Mouse (Mus musculus) c-Kit-positive CD71-positive TER-119-positive erythroid progenitor cells, embryonic 14.5 days (primary cell): Measurements from ENCODE around the gene Dcbld2.
A peak's percentile ranks its signal among the peaks of the same experiment; 100 is the strongest.

ENCODE experiments used
- DNase-seq: peaks from one replicate; pipeline ENCODE4 v3.0.0-alpha.2; 2013; ENCODE audit warnings: low spot score

The Dcbld2 gene

GRCm38 (mm10) chr16:58408062-58408486 is at the start of gene Dcbld2:
Dcbld2 (plus strand) TSS chr16:58408443.
- DNase-seq: peak; percentile 95

- DNase-seq: no peak
Measured at GRCm38 (mm10) chr16:58377170-58377569, 31.1 kb upstream of the Dcbld2 start.

- no peak for DNase-seq
Measured at GRCm38 (mm10) chr16:58377756-58378503, 30.3 kb upstream of the Dcbld2 start.

GRCm38 (mm10) chr16:58386241-58386757 is 21.9 kb upstream of the Dcbld2 start:
- no peak for DNase-seq

DNA sequence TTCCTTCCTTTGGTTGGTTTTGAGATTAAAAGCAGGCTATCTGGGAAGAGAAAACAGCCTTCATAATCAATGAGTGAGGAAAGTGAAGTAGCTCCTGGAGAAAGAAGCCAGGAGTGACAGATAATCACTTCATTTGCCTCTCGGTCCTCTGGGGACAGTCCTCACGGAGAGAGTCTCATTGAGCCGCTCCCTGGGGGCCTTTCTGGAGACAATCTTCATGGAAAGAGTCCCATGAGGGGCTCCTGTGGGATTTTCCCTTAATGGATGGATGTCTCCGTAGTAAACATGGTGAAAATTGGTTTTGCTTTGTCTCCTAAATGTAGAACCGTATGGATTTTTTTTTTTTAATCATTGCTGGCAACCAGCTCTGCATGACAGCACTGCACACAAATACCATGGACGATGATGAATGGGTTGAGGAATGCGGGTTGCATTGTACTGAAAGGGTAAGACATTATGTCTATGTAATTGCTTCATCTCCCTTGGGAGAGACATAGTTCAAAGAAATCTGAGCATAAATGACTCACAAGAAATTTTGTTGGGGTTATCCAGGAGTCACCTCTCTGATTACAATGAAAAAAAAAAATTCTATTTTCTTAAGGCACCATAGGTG is 19.0 kb upstream of the Dcbld2 start:
- DNase-seq: no peak

- DNase-seq: no peak
Measured at GRCm38 (mm10) chr16:58393036-58393435, 15.2 kb upstream of the Dcbld2 start.

DNA sequence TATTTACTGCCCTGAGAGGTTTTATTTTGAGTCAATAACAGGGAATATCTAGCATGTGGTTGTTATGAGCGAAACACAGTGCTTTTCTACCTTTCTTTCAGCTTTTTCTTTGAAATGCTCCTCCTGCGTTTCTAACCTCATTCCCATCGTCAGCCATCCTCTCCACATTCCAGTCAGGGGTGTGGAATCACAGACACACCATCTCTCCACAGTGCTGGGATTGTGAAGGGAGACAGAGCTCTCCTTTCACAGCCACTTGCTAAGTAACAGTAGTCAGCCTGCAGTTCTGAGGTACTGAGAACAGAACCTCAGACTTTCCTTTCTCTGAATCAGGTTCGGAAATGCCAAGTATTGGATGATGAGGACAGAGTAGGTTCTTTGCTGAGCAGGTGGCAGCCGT is 14.1 kb upstream of the Dcbld2 start:
- no peak for DNase-seq

DNA sequence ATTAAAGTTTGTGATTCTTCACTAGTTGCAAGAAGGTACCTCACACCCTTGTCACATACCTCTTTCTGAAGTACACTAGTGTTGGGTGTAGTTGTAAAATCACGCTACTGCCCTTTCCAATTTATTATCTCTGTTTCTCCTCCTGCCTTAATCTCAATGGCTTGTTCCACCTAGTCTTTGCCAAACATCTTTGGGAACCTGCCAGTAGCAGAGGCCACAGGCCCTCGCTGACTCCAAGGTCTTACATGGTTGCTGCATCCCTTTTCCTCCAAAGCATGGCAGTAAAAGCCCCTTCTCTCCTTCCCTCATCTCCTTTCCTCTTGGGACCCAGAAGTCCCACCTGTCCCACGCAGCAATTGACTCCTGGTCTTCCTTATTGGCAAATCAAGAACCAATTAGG is 9.6 kb upstream of the Dcbld2 start:
- DNase-seq: no peak

GRCm38 (mm10) chr16:58401079-58401478 is 7.2 kb upstream of the Dcbld2 start:
- DNase-seq: no peak

DNA sequence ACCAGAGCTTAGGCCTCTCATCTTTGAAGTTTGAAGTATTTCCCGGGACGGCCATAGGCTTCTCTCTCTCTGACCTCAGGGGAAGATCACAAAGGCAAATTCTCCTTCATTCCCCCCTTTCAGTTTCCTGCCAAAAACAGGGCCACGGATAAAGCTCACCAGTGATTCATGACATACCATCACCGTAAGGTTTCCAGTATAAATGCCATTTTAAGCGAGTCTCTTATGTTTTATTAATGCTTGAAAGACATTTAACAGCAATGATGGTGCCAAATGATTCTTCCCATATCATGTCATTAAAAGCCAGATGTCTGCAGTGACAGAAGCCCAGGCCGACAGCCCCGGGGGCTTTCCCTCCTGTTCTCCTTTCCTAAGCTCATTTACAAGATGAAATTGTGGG is 3.6 kb upstream of the Dcbld2 start:
- DNase-seq: no peak

GRCm38 (mm10) chr16:58405271-58405670 is 3.0 kb upstream of the Dcbld2 start:
- no peak for DNase-seq

GRCm38 (mm10) chr16:58408487-58409281 is 441 bp downstream of the Dcbld2 start:
- no peak for DNase-seq

DNA sequence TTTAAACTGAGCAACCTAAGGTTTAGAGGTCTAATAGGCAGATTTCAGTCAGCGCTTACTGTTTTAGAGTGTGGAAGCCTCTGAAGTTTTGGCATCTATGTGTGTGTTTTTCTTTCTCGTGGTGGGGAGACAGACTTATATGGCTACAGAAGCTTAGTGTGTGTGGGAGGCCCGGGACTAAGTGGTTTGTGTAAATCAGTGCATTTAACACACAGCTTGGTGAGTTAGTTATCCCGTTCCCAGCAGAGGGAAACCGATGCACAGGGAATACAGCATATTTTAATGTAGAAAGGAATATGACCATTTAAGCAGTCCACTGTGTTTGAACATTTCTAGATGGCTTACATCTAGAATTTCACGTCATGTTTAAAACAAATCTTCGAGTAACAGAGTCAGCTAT is 1.6 kb downstream of the Dcbld2 start:
- no peak for DNase-seq

GRCm38 (mm10) chr16:58414801-58415200 is 6.6 kb downstream of the Dcbld2 start:
- no peak for DNase-seq

DNA sequence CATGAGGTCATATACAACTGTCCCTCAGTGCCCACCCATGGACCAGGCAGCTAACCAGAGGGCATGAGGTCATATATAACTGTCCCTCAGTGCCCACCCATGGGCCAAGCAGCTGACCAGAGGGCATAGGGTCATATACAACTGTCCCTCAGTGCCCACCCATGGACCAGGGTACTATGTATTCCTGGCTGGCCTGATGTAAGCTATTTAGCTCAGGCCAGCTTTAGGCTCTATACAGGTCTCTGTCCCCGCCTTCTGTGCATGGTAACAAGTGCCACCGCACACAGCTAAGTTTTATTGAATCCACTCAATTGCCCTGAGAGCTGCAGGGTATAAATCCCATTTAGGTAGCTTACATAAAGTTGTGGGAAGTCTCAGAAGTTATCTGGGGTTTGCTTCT is 7.3 kb downstream of the Dcbld2 start:
- DNase-seq: no peak

DNA sequence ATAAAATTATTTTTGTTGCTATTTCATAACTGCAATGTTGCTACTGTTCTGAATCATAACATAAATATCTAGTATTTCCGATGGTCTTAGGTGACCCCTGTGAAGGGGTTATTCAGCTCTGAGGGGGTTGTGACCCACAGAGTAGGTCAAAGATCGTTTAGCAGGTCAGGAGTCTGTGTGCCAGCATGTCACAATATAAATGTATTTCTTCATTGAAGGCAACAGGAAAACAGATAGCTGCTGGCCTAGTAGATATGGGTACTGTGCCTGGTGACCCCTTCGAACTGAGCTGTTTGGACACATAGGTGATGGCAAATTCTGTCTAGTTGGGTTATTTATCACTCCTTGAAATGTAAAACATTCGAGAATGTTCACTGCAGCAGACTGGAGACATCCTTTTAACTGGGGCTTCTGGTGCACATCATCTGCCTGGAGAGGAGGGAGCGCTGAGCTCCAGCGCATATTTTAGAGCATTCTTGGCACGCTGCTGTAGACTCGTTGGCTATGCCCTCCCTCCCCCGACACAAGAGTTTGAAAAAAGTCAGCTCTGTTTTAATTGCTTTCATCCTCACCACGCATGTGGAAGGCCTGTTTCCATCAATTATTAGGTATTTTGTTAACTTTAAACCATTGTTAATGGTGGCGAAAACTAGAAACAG is 13.6 kb downstream of the Dcbld2 start:
- DNase-seq: no peak

- DNase-seq: no peak
Measured at GRCm38 (mm10) chr16:58430246-58430645, 22.0 kb downstream of the Dcbld2 start.

DNA sequence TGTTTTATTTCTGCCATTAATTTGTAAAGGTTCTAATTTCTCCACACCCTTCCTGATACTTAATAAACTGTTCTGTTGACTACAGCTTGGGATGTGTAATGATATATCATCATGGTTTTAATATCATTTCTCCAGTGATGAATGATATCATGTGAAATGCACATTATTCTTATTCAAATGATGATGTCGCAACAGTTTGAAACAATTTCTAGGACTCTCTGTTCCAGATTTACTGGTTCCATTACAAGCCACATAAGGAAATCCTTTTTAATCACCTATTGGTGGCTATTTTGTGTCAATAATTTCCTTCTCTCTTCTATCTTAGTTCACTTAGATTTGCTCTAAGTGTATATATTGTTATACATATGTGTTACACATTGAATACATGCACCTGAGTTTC is 24.1 kb downstream of the Dcbld2 start:
- no peak for DNase-seq

- no peak for DNase-seq
Measured at GRCm38 (mm10) chr16:58444735-58445134, 36.5 kb downstream of the Dcbld2 start.

GRCm38 (mm10) chr16:58446281-58447259 is 38.3 kb downstream of the Dcbld2 start:
- DNase-seq: no peak

DNA sequence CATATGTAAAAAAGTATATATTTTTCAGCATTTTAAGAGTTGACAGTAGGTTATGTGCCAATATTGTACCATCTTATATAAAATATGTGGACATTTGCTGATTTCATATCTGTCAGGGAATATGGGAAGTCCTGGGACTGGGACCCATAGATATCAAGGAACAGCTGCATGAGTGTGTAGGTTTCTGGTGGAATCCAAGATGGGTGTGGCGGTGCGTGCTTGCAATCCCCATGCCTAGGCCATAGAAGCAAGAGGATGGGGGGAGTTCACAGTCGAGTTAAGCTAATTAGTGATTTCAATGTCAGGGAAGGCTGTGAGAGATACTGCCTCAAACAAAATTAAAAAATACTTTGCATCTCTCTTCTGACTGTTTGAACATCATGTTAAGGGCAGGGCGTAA is 40.8 kb downstream of the Dcbld2 start:
- DNase-seq: no peak
